Mouse (Mus musculus) testis, adult 2 months (tissue): Measurements from ENCODE around the gene Mrps12.

Experiments used
- CTCF ChIP-seq: fragments of 200-500 bp; IDR thresholded peaks from 2 replicates; pipeline ENCODE4 v1.5.1; 2012; ENCODE audit warnings: low read depth, mild to moderate bottlenecking, inconsistent platforms, low read length, moderate library complexity; ENCODE audit not compliant: control insufficient read depth, insufficient read depth, insufficient replicate concordance
- POLR2A ChIP-seq: fragments of 200-500 bp; IDR thresholded peaks from 2 replicates; pipeline ENCODE4 v1.6.1; 2012; ENCODE audit warnings: low read depth, mild to moderate bottlenecking, inconsistent platforms, low read length, moderate library complexity; ENCODE audit not compliant: control insufficient read depth

- no peak for TF ChIP-seq CTCF
- TF ChIP-seq POLR2A: no peak
These were observed 282 bp downstream of the Mrps12 start for GRCm38 (mm10) chr7:28741368-28741708.
